Mouse (Mus musculus): ENCODE data around the gene Map3k6. TPM values are rescaled to one million over a fixed set of nuclear protein-coding genes. Genes with fewer than 3 reads are reported as not detected.

The Map3k6 gene
- polyA plus RNA-seq, 1 experiment = 4.7 TPM

DNA sequence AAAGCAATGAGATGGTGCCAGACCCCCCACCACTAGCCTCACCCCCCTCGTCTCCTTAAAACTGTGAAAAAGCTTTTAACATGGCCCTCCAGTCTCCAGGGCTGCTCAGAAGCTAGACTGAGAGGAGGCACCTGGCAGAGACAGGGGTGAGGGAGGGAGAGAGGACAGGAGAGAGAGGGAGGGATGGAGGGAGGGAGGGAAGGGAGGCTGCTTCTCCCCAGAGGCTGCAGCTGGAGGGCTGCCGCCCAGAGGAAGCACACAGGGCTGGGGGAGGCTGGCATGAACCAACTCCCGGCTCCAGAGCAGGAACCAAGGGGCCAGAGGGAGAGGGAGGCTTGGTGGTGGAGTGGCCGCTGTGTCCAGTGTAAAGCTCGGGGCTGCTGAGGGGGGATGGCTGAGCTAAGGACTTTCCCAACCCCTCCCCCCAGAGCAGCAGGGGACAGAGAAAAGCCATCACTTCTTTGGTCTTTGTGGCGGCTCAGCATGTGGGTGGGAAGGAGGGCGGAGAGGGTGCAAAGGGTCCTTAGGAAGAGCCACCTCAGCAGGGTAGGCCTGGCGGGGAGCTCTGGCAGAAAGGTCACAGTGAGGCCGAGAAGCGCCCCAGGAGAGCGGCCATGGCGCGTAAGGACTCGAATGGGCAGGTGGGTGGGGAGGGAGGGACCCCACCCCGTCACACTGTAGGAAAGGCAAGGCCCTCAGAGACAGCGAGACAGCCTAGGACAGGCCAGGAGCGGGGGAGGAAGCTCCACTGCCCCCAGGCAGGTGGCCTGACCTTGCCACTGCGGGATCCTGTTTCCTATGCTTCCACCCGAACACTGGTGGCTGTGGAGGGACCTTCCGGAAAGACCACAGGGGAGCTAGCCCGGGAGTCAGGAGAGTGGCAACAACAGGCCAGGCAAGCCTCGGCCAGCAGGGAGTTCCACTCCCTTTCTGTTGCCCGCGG is 52.6 kb downstream of the Map3k6 start:
- no peaks in the 10 kb centered on the region; the same call in 1 of the 2 replicates for H3K36me3 ChIP-seq (ENCODE audit: control insufficient read depth, insufficient read depth, low read length)
- no peaks in the 10 kb centered on the region for H3K4me1 ChIP-seq (ENCODE audit: control insufficient read depth, insufficient read depth, low read length)
- peak; percentile 17; the same call in 1 of the 2 replicates for TF ChIP-seq POLR2A (IDR thresholded peaks at IDR 0.05; ENCODE audit: control insufficient read depth, low read depth, low read length)
- no peak for TF ChIP-seq CTCF (IDR thresholded peaks at IDR 0.05; ENCODE audit: control insufficient read depth, insufficient read depth, insufficient replicate concordance, low read depth, low read length)
- H3K4me3 ChIP-seq (ENCODE audit: control insufficient read depth, low read depth, low read length) = no peak overlapping the region
- H3K27ac ChIP-seq (ENCODE audit: control insufficient read depth, insufficient read depth, low read depth, low read length) = peak overlapping the region; percentile 43
- no peaks in the 10 kb centered on the region for H3K27me3 ChIP-seq (ENCODE audit: control insufficient read depth, insufficient read depth, low read length)

DNA sequence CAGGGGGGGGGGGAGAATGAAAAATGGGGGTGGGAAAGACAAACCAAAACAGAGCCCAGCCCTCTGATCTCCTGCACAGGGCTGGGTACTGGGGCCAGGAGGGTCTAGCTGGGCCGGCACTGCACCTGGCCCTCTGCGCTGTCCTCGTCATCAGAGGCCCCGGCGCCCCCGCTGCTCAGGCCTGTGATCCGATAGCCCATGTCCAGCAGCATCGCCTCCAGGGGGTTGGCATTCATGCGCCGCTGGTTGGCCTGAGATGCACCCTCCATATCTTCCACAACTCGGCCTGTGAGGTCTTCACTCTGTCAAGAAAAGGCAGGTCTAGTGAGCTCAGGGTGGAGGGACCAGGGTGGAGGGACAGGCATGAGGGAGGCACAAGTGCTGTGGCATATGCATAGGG is 53.5 kb downstream of the Map3k6 start:
- TF ChIP-seq POLR2A (IDR thresholded peaks at IDR 0.05; ENCODE audit: control insufficient read depth, low read depth, low read length) (no peak), CTCF (IDR thresholded peaks at IDR 0.05; ENCODE audit: control insufficient read depth, insufficient read depth, insufficient replicate concordance, low read depth, low read length) (no peak)
- Histone ChIP-seq H3K4me1 (ENCODE audit: control insufficient read depth, insufficient read depth, low read length) (no peaks in the 10 kb centered on the region), H3K27ac (ENCODE audit: control insufficient read depth, insufficient read depth, low read depth, low read length) (no peak overlapping the region), H3K4me3 (ENCODE audit: control insufficient read depth, low read depth, low read length) (no peak overlapping the region), H3K36me3 (ENCODE audit: control insufficient read depth, insufficient read depth, low read length) (no peaks in the 10 kb centered on the region; the same call in 1 of the 2 replicates), H3K27me3 (ENCODE audit: control insufficient read depth, insufficient read depth, low read length) (no peaks in the 10 kb centered on the region)

- Histone ChIP-seq H3K4me1 (ENCODE audit: control insufficient read depth, insufficient read depth, low read length) (no peaks in the 10 kb centered on the region), H3K27me3 (ENCODE audit: control insufficient read depth, insufficient read depth, low read length) (no peaks in the 10 kb centered on the region), H3K27ac (ENCODE audit: control insufficient read depth, insufficient read depth, low read depth, low read length) (no peak overlapping the region; the same call in 1 of the 2 replicates), H3K4me3 (ENCODE audit: control insufficient read depth, low read depth, low read length) (no peak overlapping the region), H3K36me3 (ENCODE audit: control insufficient read depth, insufficient read depth, low read length) (no peaks in the 10 kb centered on the region; the same call in 1 of the 2 replicates)
- TF ChIP-seq CTCF (IDR thresholded peaks at IDR 0.05; ENCODE audit: control insufficient read depth, insufficient read depth, insufficient replicate concordance, low read depth, low read length) (no peak), POLR2A (IDR thresholded peaks at IDR 0.05; ENCODE audit: control insufficient read depth, low read depth, low read length) (no peak)
These were observed 56.7 kb downstream of the Map3k6 start for GRCm38 (mm10) chr4:133297360-133297759.

DNA sequence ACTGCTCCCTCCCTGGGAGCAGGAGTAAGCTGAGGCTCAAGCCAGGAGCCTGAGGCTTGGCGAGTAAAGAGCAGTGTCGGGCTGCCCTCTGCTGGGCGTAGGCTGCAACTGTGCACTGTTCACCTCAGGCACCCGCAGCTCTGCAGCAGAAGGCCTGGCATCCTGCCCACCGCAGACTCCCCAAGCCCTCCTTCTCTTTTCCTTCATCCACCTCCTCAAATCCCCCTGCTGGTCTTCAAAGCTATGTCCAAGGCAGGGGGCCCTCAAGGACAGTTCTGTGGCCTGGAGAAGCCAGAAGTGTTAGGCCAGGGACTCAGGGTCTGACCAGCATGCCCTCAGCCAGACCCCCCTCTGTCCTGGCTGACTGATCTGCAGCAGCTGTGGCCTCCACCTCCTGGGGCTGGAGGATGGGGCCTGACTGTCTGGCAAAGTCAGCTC is 57.2 kb downstream of the Map3k6 start:
- Histone ChIP-seq H3K36me3 (ENCODE audit: control insufficient read depth, insufficient read depth, low read length) (no peaks in the 10 kb centered on the region; the same call in 1 of the 2 replicates), H3K27ac (ENCODE audit: control insufficient read depth, insufficient read depth, low read depth, low read length) (peak overlapping the region; percentile 16; the same call in 1 of the 2 replicates), H3K27me3 (ENCODE audit: control insufficient read depth, insufficient read depth, low read length) (no peaks in the 10 kb centered on the region), H3K4me1 (ENCODE audit: control insufficient read depth, insufficient read depth, low read length) (no peaks in the 10 kb centered on the region), H3K4me3 (ENCODE audit: control insufficient read depth, low read depth, low read length) (no peak overlapping the region)
- no peak for TF ChIP-seq POLR2A (IDR thresholded peaks at IDR 0.05; ENCODE audit: control insufficient read depth, low read depth, low read length)
- TF ChIP-seq CTCF (IDR thresholded peaks at IDR 0.05; ENCODE audit: control insufficient read depth, insufficient read depth, insufficient replicate concordance, low read depth, low read length) = peak; percentile 77; the same call in 1 of the 2 replicates

DNA sequence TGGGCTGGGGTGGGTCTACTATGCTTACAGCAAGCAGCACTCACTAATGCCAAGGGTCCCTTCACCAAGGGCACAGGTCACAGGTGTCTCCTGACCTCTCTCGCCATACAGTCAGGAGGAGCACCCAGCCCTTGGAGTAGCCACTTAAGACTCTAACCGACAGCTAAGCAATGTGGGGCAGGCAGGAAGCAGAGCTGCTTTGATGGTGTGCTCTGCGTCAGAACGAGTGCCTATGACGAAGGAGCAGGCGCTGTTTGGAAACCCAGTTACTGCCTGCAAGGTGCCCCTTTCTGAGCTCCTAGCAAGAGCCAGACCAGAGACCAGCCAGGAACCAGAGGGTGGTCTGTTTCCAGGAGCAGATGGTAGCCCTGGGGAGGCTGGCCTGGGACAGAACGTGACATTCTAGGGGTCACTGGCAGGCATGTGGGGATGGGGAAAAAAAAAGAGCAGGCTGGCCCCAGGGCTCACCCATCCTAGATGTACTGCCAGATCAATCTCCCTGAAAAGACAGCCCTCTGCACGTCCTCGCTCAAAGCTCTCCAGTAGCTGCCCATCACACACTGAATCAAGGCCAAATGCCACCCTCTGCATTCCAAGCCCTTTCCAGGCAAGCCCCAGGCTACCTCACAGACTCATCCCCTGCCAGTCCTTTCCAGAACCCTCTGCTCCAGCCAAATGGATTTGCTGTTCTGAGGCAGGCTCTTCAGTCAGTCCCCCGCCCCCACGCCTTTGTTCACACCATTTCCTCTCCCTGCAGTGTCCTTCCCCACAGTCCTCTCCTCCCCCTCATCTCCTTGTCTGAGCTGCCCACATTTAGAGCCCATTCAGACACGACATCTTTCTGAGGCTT is 58.1 kb downstream of the Map3k6 start:
- Histone ChIP-seq H3K36me3 (ENCODE audit: control insufficient read depth, insufficient read depth, low read length) (no peaks in the 10 kb centered on the region; the same call in 1 of the 2 replicates), H3K4me1 (ENCODE audit: control insufficient read depth, insufficient read depth, low read length) (no peaks in the 10 kb centered on the region), H3K4me3 (ENCODE audit: control insufficient read depth, low read depth, low read length) (no peak overlapping the region), H3K27me3 (ENCODE audit: control insufficient read depth, insufficient read depth, low read length) (no peaks in the 10 kb centered on the region), H3K27ac (ENCODE audit: control insufficient read depth, insufficient read depth, low read depth, low read length) (peak overlapping the region; percentile 12; the same call in 1 of the 2 replicates)
- TF ChIP-seq CTCF (IDR thresholded peaks at IDR 0.05; ENCODE audit: control insufficient read depth, insufficient read depth, insufficient replicate concordance, low read depth, low read length) (no peak), POLR2A (IDR thresholded peaks at IDR 0.05; ENCODE audit: control insufficient read depth, low read depth, low read length) (no peak)

DNA sequence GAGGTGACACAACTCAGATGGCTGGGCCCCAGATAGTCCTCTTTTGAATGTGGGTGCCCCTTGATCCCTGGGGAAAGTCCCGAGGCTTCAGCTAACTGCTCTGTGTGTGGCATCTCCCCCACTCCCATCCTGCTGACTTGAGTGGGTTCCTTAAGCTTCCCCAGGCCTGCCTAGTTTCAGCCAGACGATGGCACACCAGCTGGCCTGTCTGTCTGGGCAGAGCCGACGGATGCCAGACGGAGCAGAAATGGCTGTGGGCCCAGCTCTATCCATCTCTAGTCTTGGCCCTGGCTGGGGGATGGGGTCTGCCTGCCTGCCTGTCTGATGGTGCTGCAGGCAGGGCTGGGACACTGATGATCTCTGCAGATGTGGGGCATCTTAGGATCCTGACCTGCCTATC is 59.1 kb downstream of the Map3k6 start:
- no peak for TF ChIP-seq CTCF (IDR thresholded peaks at IDR 0.05; ENCODE audit: control insufficient read depth, insufficient read depth, insufficient replicate concordance, low read depth, low read length)
- no peak for TF ChIP-seq POLR2A (IDR thresholded peaks at IDR 0.05; ENCODE audit: control insufficient read depth, low read depth, low read length)
- no peak overlapping the region for H3K27ac ChIP-seq (ENCODE audit: control insufficient read depth, insufficient read depth, low read depth, low read length)
- H3K4me1 ChIP-seq (ENCODE audit: control insufficient read depth, insufficient read depth, low read length) = no peaks in the 10 kb centered on the region
- H3K27me3 ChIP-seq (ENCODE audit: control insufficient read depth, insufficient read depth, low read length) = no peaks in the 10 kb centered on the region
- H3K4me3 ChIP-seq (ENCODE audit: control insufficient read depth, low read depth, low read length) = no peak overlapping the region
- peaks cover 2% of the 10 kb centered on the region for H3K36me3 ChIP-seq (ENCODE audit: control insufficient read depth, insufficient read depth, low read length)

Data from testis, adult 2 months (tissue).